Mouse (Mus musculus): Measurements from ENCODE around the gene Klk10. TPM values are rescaled to one million over a fixed set of nuclear protein-coding genes. Genes with fewer than 3 reads are reported as not detected.

Klk10 gene
- total RNA-seq (2022) = not detected

DNA sequence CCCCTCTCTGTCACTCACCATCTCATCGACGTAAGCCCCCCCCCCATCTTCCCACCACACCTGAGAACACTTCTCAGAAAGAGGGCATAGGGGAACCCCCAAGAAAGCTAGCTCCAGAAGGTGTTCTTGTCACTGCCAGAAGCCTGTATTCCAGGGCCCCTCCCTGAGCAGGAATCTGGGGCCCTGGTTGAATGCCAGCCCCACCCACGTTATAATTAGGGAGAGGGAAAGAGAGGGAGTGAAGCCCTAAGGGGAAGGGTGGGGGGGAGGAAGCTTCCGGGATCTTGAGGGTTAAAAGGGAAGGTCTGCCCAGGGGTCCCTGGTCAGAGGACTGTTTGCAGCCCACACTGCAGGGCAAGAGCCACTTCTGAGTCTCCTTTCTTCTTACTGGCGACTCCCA, at the start of gene Klk10:
Klk10 (plus strand) TSS at position 290 of the 400 bp plus-strand sequence.
- no peak for DNase-seq (ENCODE audit: low spot score in 2 of 2)

DNA sequence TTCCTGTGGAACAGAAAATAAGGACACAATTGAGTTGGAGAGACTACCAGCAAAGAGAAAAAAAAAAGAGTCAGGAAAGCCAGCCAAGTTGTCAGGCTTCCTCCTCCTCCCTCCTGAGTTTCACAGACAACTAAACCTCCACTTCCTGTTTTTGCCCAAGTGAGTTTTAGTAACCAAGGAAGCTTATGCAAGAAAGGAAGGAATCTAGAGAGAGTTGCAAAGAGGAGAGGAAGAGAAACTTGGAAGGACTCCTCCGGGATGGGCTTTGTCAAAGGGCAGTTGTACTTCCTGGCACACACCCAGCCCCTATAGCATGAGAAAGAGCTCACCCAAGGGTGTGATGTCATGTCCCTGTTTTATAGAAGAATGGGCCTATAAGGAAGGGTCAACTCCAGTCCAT, 33.0 kb upstream of the Klk10 start:
- DNase-seq (ENCODE audit: low spot score in 2 of 2) = no peak

DNA sequence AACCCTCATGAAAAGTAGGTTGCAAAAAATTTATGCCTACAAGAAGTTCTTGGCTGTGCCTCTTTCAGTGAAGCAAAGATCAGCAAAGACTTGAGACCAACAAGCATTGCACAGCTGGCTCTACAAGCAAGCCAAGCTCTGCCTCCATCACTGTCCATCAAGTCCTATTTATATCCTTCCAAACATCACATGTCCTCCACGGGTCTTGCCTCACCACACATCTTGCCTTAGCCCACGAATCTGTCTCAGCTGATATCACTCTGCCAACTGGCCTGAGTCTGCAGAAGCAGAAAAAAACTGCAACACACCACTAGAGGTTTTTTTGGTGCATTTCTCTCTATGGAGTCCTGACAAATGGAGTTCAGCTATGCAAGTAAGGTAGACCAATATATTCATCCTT, 28.0 kb upstream of the Klk10 start:
- no peak for DNase-seq (ENCODE audit: low spot score in 2 of 2)

DNA sequence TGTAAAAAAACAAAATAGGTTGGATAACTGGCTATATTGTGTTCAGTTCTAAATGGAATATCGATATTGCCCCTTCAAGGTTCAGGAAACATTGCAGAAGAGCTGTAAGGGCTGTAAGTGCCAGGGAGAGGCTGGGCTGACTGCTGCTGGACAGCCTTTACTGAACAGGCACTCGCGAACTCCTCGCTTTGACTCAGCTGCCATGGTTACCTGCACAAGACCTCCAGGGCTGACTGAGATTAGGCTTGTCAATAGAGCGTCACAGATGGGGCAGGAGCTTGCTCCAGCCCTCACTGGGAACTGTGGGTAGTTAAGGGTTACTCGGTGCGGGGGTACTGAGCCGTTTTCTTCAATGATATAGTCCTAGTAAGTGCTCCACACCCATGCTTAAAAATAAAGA, 14.4 kb upstream of the Klk10 start:
- DNase-seq (ENCODE audit: low spot score in 2 of 2) = no peak

DNA sequence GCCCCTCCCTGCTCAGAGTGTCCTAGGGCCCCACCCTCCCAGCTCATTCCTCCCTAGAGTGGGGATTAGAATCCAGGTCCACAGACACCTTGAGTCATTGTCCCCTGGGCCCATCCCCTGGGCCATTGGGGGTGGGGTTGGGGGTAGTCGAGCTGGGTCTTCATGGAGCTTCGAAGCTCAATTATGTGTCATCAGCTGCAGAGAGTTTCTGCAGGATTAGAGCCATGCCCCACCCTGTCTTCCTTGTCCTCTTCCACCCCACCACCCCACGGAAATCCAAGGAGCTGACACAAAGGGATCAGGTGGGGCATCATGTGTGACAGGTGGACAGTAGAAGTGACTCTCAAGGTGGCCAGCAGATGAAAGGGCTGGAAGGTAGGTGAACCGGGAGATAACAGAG, 12.2 kb upstream of the Klk10 start, which contains the start of gene Klk12:
Klk12 (plus strand) TSS at position 301 of the 400 bp plus-strand sequence.
- no peak for DNase-seq (ENCODE audit: low spot score in 2 of 2)

DNA sequence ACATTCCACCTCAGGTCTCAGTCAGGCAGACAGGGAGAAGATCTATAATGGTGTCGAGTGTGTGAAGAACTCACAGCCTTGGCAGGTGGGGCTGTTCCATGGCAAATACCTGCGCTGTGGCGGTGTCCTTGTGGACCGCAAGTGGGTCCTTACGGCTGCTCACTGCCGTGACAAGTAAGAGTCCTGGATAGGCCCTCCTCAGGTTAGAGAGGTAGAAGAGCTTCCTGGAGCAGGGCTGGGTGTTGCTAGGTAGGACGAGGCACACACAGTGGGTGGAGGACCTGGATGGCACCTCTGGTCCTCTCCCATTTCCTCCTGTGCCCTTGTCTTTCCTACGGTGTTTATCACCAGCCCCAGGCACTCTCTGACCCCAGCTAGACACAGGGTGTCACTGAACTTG, 11.2 kb upstream of the Klk10 start:
- DNase-seq (ENCODE audit: low spot score in 2 of 2) = no peak

DNA sequence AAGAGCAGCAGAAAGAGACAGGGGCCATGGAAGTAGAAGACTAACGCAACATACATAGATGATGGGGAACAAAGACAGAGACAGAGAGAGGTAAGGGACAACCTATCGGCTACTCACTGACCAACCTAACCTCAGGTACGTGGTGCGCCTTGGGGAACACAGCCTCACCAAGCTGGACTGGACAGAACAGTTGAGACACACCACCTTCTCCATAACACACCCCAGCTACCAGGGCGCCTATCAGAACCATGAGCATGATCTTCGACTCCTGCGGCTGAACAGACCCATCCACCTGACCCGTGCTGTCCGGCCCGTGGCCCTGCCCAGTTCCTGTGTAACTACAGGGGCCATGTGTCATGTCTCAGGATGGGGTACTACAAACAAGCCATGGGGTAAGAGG, 10.1 kb upstream of the Klk10 start:
- DNase-seq (ENCODE audit: low spot score in 2 of 2) = no peak

DNA sequence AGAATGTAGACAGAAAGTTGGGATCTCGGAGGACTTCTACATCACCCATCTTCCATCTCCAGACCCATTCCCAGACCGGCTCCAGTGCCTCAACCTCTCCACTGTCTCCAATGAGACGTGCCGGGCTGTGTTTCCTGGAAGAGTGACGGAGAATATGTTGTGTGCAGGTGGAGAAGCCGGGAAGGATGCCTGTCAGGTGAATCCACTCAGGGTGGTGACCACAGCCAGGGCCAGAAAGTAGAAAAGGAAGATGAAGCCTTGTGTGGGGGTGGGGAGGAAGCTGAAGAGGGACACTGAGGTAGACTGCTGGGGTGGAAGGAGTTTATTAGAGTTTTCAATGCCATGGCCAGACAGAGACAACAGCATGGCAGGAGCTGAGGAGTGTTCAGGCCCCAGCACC, 8.9 kb upstream of the Klk10 start:
- no peak for DNase-seq (ENCODE audit: low spot score in 2 of 2)

DNA sequence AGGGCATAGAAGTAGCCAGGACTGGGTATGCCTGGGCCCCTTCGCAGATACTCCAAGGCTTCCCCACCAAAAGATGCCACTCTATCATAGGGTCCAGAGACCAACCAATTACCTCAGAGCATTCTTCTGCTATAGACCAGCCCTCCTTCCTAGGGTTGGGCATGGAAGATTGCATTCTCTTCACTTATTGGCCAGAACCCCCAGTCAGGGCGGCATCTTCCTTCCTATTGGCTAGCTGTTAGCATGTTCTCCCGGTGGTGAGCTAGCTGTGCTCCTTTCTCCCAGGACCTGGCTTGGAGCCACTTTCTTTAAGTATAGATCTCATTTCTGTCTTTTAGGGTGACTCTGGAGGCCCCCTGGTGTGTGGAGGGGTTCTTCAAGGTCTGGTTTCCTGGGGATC, 7.9 kb upstream of the Klk10 start:
- DNase-seq (ENCODE audit: low spot score in 2 of 2) = no peak

DNA sequence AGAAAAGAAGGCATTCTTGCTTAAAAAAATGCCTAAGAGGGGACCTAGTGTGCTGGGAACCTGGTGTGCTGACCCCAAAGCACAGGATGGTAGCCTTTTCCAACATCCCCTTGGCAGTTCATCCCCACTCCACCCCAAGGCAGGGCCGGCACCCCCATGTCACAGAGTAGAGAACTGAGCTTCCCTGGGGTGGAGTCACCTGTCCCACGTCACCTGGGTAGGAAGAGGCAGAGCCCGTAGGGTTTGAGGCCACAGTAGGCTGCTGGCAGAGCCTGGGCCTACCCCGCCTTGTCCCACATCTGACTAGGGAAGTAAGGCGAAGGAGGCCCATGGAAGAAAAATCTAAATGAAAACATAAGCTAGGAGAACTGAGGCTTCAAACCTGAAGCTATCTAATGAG, 6.5 kb upstream of the Klk10 start, which contains the start of gene Klk11:
Klk11 (plus strand) TSS at position 241 of the 400 bp plus-strand sequence.
- DNase-seq (ENCODE audit: low spot score in 2 of 2) = no peak

DNA sequence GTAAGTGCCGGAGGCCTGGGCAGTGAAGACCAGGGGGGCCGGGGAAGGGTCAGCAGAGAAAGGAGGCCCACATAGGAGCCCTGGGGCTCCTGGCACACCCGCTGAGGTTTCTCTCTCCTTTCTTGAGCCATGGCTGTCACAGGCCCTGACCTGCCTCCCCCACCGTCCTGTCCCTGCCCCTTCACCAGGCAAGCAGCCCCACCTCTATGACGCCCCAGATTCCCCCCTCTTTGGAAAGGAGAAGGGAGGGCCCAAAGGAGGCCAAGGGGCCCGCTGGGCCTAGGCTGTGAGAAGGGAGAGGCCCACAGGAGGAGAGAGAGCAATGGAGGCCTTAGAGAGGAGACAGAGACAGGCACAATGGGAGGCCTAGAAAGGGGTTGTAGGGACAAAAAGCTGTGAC, 6.0 kb upstream of the Klk10 start:
- no peak for DNase-seq (ENCODE audit: low spot score in 2 of 2)

DNA sequence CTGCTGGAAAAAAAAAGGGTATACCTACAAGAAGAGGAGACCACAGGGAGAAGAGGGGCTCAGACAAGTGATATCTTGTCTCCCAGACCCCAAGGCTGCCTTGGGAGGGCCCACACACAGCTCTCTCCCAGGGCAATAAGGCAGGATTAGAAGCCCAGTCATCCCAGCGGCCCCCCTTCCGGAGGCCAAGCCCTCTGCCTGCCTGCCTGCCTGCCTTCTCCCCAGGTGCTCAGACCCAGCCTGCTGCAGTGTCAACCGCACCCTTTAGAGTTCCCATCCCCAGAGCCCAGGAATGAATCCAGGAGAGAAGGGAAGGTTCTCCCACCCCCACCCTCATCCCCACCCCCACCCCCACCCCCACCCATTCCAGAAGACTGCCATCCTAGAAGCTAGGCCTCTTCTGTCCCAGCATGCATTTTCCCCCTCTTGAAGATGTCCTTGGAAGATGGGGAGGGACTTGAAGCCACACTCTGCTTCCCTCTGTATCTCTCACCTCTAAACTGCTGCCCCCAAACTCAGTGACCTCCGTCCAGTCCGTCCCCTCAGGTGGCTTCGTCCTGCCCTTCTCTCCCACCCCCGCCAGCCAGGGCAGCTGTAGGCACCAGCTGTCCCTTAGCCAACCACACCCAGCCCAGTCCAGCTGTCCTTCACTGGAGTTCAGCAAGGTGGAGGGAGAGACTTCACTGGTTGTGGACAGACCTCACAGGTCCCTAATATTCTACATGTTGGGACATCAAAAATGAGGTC, 5.4 kb upstream of the Klk10 start:
- no peak for DNase-seq (ENCODE audit: low spot score in 2 of 2)

DNA sequence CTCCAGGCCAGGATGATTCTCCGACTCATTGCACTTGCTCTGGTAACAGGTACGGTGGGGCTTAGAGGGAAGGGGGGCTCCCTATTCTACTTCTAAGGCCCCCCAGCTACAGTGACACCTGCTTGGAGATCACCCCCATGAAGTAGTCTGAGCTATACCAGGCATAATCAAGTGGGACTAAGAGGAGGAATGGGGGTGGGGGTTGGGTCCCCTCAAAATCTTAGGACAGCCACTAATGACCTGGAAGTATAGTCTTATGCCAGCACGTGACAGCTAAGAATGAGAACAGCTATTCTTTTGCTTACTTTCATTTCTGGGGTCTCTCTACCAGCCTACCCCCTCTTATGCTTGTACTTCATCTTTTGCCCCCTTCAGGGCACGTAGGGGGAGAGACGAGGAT, 4.3 kb upstream of the Klk10 start:
- DNase-seq (ENCODE audit: low spot score in 2 of 2) = no peak

DNA sequence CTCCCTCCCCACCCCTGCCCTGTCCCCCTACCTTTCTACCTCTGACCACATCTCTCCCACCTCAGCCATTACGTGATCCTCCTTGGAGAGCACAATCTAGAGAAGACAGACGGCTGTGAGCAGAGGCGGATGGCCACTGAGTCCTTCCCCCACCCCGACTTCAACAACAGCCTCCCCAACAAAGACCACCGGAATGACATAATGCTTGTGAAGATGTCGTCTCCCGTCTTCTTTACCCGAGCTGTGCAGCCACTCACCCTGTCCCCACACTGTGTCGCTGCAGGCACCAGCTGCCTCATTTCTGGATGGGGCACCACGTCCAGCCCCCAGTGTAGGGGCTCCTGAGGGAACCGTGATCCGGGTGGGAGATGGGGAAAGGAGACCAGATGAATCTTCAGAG, 3.4 kb upstream of the Klk10 start:
- DNase-seq (ENCODE audit: low spot score in 2 of 2) = no peak

DNA sequence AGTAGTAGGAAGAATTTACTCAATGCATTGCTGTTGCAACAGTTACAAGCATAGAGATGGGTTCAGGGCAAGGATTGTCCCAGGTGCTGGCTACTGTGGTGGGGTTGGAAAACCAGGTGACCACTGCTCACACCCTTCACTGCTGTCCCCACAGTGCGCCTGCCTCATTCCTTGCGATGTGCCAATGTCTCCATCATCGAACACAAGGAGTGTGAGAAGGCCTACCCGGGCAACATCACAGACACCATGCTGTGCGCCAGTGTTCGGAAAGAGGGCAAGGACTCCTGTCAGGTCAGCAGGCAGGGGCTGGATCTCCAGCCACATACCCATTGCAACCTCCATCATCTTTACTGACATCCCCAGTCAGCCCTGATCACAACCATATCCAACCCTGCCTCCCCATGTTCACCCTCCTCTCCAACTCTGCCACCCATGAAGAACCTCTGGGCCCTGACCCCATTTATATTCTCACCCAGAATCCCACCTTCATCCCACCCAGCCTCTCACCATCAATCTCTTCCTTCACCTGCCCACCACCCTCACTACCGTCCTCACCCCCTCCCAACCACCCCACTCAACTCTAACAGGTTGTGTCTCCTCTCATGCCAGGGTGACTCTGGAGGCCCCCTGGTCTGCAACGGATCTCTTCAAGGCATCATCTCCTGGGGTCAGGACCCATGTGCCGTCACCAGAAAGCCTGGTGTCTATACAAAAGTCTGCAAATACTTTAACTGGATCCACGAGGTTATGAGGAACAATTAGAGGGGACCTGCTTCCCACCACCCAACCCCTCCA, 2.5 kb upstream of the Klk10 start:
- no peak for DNase-seq (ENCODE audit: low spot score in 2 of 2)

DNA sequence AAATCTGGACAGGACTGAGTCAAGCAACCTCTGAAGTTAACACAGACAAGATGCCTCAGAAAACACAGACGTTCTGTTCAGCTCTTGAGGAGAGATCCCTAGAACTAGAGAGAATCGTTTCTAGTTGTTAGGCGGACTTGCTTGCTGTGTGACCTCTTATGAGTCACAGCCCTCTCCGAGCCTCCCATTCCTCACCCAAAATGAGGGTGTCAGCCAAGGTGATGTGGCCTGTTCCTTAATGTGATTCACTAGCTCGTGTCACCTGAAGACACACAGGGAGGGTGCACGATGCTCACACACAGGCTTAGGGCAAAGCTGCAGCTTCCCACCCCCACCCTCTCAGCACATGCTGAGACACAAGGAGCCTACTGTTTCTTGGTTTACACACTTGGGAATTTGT, 594 bp upstream of the Klk10 start:
- no peak for DNase-seq (ENCODE audit: low spot score in 2 of 2)

DNA sequence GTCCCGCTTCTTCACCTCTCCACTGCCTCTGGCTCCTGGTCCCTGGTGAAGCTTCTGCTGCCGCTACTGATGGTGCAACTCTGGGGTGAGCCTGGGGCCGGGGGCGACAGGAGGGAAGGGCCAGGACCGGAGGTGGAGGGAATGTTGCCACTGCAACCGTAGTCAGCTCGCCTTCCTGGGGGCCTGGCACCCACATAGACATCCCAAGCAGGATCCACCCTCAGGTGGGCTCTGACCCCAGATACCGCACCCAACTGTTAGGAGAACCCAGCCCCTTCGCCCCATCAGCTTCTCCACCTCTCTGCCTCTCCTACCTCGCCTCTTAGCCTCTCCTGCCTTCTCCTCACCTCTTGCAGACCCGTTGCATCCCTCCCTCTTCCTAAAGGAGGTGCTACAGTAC, 706 bp downstream of the Klk10 start:
- DNase-seq (ENCODE audit: low spot score in 2 of 2) = no peak

DNA sequence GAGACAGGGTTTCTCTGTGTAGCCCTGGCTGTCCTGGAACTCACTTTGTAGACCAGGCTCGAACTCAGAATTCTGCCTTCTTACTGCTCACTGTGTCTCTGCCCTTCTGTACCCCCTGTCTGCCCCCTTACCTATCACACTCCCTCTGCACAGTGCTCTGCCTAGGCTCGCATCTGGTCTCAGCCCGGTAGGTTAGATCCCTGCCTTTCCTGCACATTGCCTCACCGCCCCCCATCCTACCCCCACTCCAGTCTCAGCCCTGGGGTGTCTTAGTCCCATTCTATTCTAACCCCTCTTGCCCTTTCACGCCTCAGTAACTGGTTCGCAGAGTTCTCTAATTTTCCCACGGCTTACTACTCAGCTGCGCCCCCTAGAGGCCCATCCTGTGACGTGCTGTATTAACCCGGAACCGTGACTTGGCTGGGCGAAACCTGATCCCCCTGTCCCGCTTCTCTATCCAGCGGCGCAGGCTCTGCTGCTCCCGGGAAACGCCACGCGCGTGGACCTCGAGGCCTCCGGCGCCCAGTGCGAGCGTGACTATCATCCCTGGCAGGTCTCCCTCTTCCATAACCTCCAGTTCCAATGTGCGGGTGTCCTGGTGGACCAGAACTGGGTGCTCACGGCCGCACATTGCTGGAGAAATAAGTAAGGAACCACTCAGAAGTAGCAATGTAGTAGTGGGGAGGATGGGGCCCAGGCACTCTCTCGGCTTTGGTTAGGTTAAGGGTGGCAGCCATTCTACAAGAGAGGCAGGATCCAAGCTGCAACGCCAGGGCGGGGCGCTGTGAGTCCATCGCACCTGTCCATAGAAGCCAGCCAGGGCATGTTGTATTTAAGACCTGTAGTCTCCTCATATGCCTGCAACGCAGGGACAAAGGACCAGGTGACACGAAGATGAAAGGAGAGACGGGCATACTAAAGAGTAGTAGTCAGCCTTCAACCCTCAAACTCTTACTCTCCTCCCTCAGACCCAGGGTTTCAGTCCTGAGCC, 1.7 kb downstream of the Klk10 start:
- peak in 1 of 2 experiments; percentile 50 for DNase-seq (ENCODE audit: low spot score in 2 of 2)

DNA sequence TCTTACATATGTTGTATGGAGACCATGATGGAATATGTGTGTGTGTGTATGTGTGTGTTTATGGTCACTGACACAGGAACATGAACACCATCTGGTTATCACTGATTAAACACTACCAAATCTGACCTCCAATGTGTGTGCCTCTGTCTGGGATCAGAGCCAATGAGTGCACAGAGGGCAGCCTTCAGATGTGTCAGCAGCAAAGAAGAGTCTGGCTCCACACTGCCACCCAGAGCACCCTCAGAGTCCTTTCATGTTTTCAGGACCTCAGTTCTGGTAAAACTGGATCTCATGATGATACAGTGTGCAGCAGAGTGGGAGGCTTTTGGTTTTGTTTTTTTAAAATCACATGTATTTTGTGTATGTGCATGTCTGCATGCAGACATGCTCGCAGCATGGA, 4.5 kb downstream of the Klk10 start:
- DNase-seq (ENCODE audit: low spot score in 2 of 2) = no peak

DNA sequence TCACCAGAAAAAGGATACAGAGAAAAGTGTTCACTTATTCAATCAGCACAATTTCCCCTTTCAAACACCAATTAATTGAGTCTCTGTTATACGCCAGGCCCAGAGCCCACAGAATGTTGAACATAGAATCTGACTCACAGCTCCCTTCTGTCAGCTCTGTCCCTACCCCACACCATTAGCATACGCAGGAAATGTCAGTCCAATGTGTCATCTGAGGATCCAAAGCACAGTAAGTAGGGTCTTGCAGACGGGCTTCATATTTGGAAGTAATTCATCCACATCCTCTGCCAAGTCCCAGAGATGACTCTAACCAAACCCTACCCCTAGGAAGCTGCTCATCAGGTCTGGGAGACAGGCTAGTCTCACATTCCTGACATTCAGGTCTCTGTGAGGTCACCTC, 7.3 kb downstream of the Klk10 start:
- no peak for DNase-seq (ENCODE audit: low spot score in 2 of 2)

DNA sequence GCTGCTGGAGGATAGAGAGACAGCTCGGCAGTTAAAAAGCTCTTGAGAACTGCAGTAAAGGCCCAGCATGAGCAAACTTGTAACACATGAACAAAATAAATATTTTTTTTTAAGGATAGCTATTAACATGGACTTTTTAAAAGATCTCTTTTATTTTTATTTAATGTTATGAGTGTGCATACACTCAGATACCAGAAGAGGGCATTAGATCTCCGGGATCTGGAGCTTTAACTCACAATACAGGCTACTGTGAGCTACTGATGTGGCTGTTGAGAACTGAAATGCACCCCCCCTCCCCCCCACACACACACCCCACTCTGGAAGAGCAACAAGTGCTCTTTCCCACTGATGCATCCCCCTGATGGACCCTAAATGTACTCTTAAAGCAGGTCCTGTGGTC, 8.5 kb downstream of the Klk10 start:
- DNase-seq (ENCODE audit: low spot score in 2 of 2) = no peak

DNA sequence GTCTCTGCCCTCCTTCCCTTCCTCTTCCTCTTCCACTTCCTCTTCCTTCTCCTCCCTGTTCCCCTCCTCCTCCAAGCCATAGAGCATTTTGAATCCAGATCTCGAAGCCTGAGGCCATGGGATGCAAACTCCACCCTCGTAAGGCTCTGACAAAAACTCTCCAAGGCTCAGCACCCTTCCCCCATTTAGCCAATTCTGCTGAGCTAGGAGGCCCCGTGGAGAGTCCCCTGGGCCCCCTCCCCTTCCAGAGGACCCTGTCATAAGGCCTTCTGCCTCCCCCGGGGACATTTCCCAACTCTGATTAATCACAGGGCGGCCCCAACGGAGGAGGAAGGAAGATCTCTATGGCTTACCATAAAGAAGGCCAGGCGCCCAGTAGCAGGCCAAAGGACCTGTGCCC, 10.8 kb downstream of the Klk10 start, which contains the start of gene Klk9:
Klk9 (plus strand) TSS at position 301 of the 400 bp plus-strand sequence.
- DNase-seq (ENCODE audit: low spot score in 2 of 2) = no peak

All from left cerebral cortex, adult 8-10 months (tissue).